Mouse (Mus musculus) CD4-positive, CD25-positive, alpha-beta regulatory T cell, adult 4 months (primary cell): ENCODE measurements around the gene Prkag3. TPM values are rescaled to one million over a fixed set of nuclear protein-coding genes. Genes with fewer than 3 reads are reported as not detected.

Experiments
- ATAC-seq: one replicate; pipeline ENCODE4 v1.8.0; 2017
- polyA plus RNA-seq, 2 experiments: library from polyadenylated mRNA; unstranded; fragments of 100-300 nt; shearing (Covaris generic); gene quantifications; one replicate each; pipeline ENCODE4 v1.2.1; 2017

Prkag3 gene
- polyA plus RNA-seq, 2 experiments from 2014 or later = not detected

DNA sequence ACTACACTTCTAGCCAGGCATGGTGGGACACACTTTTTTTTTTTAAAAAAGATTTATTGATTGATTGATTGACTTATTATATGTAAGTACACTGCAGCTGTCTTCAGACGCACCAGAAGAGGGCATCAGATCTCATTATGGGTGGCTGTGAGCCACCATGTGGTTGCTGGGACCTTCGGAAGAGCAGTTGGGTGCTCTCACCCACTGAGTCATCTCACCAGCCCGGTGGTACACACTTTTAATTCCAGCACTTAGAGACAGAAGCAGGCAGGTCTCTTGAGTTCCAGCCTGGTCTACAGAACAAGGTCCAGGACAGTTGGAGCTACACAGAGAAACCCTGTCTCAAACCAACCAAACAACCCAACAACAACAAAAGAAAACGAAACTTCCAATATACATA lies 37.0 kb downstream of the Prkag3 start:
- ATAC-seq = no peak

GRCm38 (mm10) chr1:74709566-74709965 lies 39.5 kb downstream of the Prkag3 start:
- ATAC-seq = no peak

GRCm38 (mm10) chr1:74705016-74705415 lies 44.0 kb downstream of the Prkag3 start:
- ATAC-seq = no peak

DNA sequence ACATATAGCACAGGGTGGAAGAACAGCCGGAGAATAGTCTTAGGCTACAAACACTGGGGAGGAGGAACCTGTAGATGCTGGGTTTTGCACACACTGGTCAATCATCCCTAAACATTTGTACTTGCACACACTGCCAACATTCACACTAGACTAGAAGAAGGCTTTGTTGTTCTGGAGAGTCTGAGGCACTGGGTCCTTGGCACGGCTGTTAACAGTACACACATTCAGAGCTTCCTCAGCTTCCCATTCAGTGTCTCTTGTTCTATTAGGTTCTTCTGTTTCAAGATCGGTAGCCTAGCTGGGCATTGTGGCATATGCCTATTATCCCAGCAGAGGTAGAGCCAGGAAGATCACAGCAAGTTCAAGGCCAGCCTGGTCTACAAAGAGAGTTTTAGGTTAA lies 44.9 kb downstream of the Prkag3 start:
- ATAC-seq = no peak

DNA sequence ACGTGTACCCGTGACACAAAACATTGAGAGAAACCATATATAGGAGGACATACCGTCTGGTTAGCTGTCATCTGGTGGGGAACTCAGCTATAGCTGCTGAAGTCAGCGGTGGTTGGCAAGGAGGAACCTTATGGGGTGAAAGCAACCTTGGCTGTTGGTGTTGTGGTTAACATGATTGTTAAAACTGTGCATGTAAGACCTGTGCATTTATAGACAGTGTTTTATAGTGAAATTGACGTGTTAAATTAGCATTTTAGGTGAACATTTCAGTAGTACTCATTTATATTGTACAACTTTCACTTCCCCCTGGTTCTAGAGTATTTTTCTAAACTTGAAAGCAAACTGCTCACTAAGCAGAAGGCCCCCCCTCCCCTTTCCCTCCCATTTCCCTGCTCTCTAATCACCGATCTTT lies 46.9 kb downstream of the Prkag3 start:
- ATAC-seq = no peak

- ATAC-seq = no peak
Observed at GRCm38 (mm10) chr1:74698791-74699190, 50.2 kb downstream of the Prkag3 start.

DNA sequence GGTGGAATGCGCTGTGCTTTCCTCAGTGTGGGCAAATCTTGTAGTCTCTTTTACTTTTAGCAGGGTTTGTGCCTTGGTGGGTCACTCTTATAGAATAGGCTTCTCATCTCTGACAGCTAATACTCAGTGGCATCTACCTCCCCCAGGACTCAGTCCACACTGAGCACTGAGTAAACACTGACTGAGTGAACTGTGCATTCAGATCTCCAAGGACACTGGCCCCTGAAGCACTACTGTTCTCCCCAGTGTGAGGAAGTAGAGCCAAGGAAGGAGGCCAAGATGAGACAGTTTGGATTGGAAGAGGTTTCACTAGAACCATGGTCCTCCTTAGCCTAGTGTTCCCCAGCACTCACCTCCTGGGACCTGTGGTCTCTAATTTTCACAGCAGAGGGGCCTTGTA lies 50.7 kb downstream of the Prkag3 start:
- ATAC-seq = no peak

- no peak for ATAC-seq
Observed at GRCm38 (mm10) chr1:74697416-74697815, 51.6 kb downstream of the Prkag3 start.

- no peak for ATAC-seq
Observed at GRCm38 (mm10) chr1:74695836-74696235, 53.2 kb downstream of the Prkag3 start.

DNA sequence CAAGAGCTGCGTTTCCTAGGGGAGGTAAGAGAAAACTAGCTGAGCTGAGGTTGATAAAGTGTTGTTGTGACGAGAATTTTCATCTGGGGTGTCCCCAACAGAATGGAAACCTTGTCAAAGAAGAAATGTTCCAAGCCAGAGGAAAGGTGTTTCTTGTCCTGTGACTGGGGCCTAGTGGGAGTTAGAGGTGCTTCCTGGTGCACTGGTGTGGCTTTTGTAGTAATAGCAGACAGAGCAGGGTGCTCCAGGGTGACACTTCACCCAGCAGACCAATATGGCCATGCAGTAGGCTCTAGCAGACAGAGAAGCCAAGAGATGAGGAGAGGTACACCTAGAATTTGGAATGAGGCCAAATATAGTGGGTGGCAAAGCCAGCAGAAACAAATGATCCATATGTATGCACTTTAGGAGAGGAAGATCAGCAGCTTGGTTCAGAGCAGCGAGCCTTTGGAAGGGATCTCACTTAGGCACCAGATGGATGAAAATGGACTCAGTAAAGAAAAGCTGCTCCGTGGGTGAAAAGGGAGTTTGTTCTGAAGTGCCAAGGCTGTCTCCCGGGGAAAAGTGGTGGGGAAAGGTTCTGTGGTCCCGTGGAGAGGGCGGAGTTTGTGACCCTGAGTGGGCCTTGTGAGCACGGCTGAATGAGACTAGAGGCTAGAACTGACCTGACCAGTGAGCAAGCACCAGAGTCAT lies 55.0 kb downstream of the Prkag3 start:
- ATAC-seq = no peak

Other genes with a start within 250 kb of the Prkag3 start
- 10 to 100 TPM; 46.3 to 48.5 TPM for gene Cnot9, start 243.2 kb downstream of the Prkag3 start, polyA plus RNA-seq
- 1 to 10 TPM; 1.7 to 2.2 TPM for gene Plcd4, start 206.3 kb downstream of the Prkag3 start, polyA plus RNA-seq
- gene Usp37, start 204.9 kb downstream of the Prkag3 start, polyA plus RNA-seq = 10 to 100 TPM; 30.4 to 38.5 TPM
- 10 to 100 TPM in 1 of 2 experiments, 1 to 10 TPM in 1; 7.2 to 16.2 TPM for gene Zfp142, start 161.0 kb downstream of the Prkag3 start, polyA plus RNA-seq
- 10 to 100 TPM; 16.0 to 18.4 TPM for gene Bcs1l, start 160.9 kb downstream of the Prkag3 start, polyA plus RNA-seq
- 10 to 100 TPM; 19.7 to 31.9 TPM for gene Rnf25, start 147.8 kb downstream of the Prkag3 start, polyA plus RNA-seq
- not detected for gene Stk36, start 147.8 kb downstream of the Prkag3 start, polyA plus RNA-seq
- gene Ttll4, start 87.5 kb downstream of the Prkag3 start, polyA plus RNA-seq = 10 to 100 TPM; 12.5 to 17.7 TPM
- gene Cyp27a1, start 35.6 kb downstream of the Prkag3 start, polyA plus RNA-seq = not detected
- gene Wnt6, start 22.7 kb upstream of the Prkag3 start, polyA plus RNA-seq = not detected
- under 1 TPM; 0.13 to 0.48 TPM for gene Wnt10a, start 42.3 kb upstream of the Prkag3 start, polyA plus RNA-seq
- gene Cdk5r2, start 105.7 kb upstream of the Prkag3 start, polyA plus RNA-seq = not detected
- gene Fev, start 136.2 kb upstream of the Prkag3 start, polyA plus RNA-seq = not detected
- not detected for gene Cryba2, start 143.9 kb upstream of the Prkag3 start, polyA plus RNA-seq
- gene Cfap65, start 186.4 kb upstream of the Prkag3 start, polyA plus RNA-seq = not detected
- not detected for gene Ihh, start 202.5 kb upstream of the Prkag3 start, polyA plus RNA-seq